Mouse (Mus musculus) liver, embryonic 11.5 days (tissue): ENCODE data around the gene Gm44503. TPM values are rescaled to one million over a fixed set of nuclear protein-coding genes. Genes with fewer than 3 reads are reported as not detected.

Experiments
- ATAC-seq: fragments of 200-750 bp; cut with Nextera tagmentation; replicated peaks from 2 replicates; pipeline ENCODE4 v1.8.0; 2017; ENCODE audit warnings: moderate number of reproducible peaks, mild to moderate bottlenecking, moderate TSS enrichment, moderate library complexity; ENCODE audit not compliant: low FRiP score
- DNase-seq: peaks from one replicate; pipeline ENCODE4 v3.0.0-alpha.2; 2017; ENCODE audit warnings: low spot score
- H3K27ac ChIP-seq: fragments of 300-500 bp; sonication (generic); 2 replicates; pipeline ENCODE4 v1.5.1; 2014; ENCODE audit warnings: mild to moderate bottlenecking, low read depth, low read length, control low read depth
- H3K27me3 ChIP-seq: fragments of 300-500 bp; sonication (generic); replicated peaks from 2 replicates; pipeline ENCODE4 v1.6.1; 2014; ENCODE audit warnings: low read length, mixed read lengths; ENCODE audit not compliant: control insufficient read depth, insufficient read depth
- H3K36me3 ChIP-seq: fragments of 300-500 bp; sonication (generic); 2 replicates; pipeline ENCODE4 v1.6.1; 2014; ENCODE audit warnings: mild to moderate bottlenecking, low read length, moderate library complexity, mixed read lengths; ENCODE audit not compliant: control insufficient read depth, insufficient read depth
- H3K4me1 ChIP-seq: fragments of 300-500 bp; sonication (generic); replicated peaks from 2 replicates; pipeline ENCODE4 v1.6.1; 2014; ENCODE audit warnings: low read length, mixed read lengths; ENCODE audit not compliant: control insufficient read depth, insufficient read depth
- H3K4me2 ChIP-seq: fragments of 300-500 bp; sonication (generic); 2 replicates; pipeline ENCODE4 v1.6.1; 2014; ENCODE audit warnings: mild to moderate bottlenecking, control low read depth, moderate library complexity
- H3K4me3 ChIP-seq: fragments of 300-500 bp; sonication (generic); 2 replicates; pipeline ENCODE4 v1.5.1; 2014; ENCODE audit warnings: low read depth, low read length, control low read depth
- H3K9ac ChIP-seq: fragments of 300-500 bp; sonication (generic); 2 replicates; pipeline ENCODE4 v1.6.1; 2014; ENCODE audit warnings: low read depth, low read length, control low read depth
- H3K9me3 ChIP-seq: fragments of 300-500 bp; sonication (generic); 2 replicates; pipeline ENCODE4 v1.6.1; 2016; ENCODE audit warnings: low read length, inconsistent platforms, mixed read lengths; ENCODE audit not compliant: control insufficient read depth
- WGBS: fragments of 180-500 bp; shearing (Covaris S2); extraction: QIAGEN DNeasy Blood & Tissue Kit; methylation state at CpG from one replicate; pipeline ENCODE4 v1.1.7; 2014; 5-methylcytosine and 5-hydroxymethylcytosine counted together
- polyA plus RNA-seq: library from polyadenylated mRNA; unstranded; fragments of >200 nt; fragmentation: Nextera tagmentation; extraction: Ambion mirVana; gene quantifications from 2 replicates; pipeline ENCODE4 v1.2.1, GENCODE M21; 2014

The Gm44503 gene
- polyA plus RNA-seq, 1 experiment from 2014 or later: not detected

GRCm38 (mm10) chr9:72935309-72935708 is 23.3 kb upstream of the Gm44503 start:
- no peaks in the 10 kb centered on the region for H3K4me1 ChIP-seq
- WGBS: 80% methylated on average over 4 of the region's 4 CpGs

DNA sequence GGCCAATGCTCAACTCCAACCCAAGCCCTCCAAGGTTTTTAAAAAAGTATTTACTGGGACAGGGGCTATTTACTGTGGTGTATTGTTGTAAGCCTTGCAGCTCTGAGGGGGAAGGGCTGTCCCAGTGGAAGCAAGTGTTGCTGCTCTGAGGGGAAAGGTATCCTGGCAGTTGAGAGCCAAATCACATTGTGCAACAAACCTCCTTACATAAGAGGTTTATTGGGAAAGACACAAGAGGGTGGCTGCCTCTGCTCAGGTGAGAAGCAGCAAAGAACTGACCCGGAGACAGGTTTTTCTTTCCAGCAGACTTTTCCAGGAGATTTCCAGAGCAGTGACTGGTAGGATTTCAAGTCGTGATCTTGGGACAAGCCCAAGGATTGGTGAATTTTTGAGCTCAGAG is 22.4 kb upstream of the Gm44503 start:
- no peak overlapping the region for H3K4me2 ChIP-seq
- no peak overlapping the region for H3K9ac ChIP-seq
- no peak for ATAC-seq
- H3K4me1 ChIP-seq: no peaks in the 10 kb centered on the region
- H3K36me3 ChIP-seq: no peaks in the 10 kb centered on the region
- no peaks in the 10 kb centered on the region for H3K9me3 ChIP-seq
- H3K27me3 ChIP-seq: no peaks in the 10 kb centered on the region
- DNase-seq: no peak
- 59% methylated on average over 2 of the region's 2 CpGs for WGBS
- no peak overlapping the region for H3K27ac ChIP-seq
- no peak overlapping the region for H3K4me3 ChIP-seq

More at GRCm38 (mm10) chr9:72935309-72935708, 23.3 kb upstream of the Gm44503 start:
- Histone ChIP-seq H3K9ac (no peak overlapping the region), H3K9me3 (no peaks in the 10 kb centered on the region), H3K27me3 (no peaks in the 10 kb centered on the region), H3K36me3 (no peaks in the 10 kb centered on the region), H3K27ac (no peak overlapping the region), H3K4me2 (no peak overlapping the region), H3K4me3 (no peak overlapping the region)
- no peak for DNase-seq
- no peak for ATAC-seq

GRCm38 (mm10) chr9:72943424-72943823 is 15.2 kb upstream of the Gm44503 start:
- Histone ChIP-seq H3K4me3 (no peak overlapping the region), H3K27me3 (no peaks in the 10 kb centered on the region), H3K27ac (no peak overlapping the region), H3K36me3 (0 out of 2 replicates have a peak, but pooled peaks cover 3% of the 10 kb centered on the region), H3K9ac (no peak overlapping the region), H3K4me1 (no peaks in the 10 kb centered on the region), H3K4me2 (no peak overlapping the region), H3K9me3 (no peaks in the 10 kb centered on the region)
- DNase-seq: no peak
- ATAC-seq: no peak
- 57% methylated on average over 3 of the region's 3 CpGs for WGBS

DNA sequence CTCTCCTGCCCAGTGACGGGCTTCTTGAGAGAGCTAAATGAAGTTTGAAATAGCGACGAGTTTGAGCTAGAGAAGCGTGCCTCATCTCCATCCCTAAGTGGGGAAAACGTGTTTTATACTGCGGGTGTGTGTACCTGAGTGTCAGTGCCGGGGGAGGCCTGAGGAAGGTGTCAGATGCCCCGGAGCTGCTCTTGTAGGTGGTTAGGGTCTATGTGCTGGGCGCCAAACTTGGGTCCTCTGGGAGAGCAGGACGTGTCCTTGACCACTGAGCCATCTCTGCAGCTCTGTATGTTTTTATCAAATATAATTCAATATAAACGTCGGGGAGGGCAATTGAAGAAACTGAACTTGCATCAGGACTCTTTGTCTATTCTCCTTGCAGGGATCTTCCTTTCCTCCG is 14.4 kb upstream of the Gm44503 start:
- Histone ChIP-seq H3K9me3 (no peaks in the 10 kb centered on the region), H3K27me3 (no peaks in the 10 kb centered on the region), H3K4me3 (no peak overlapping the region), H3K4me1 (no peaks in the 10 kb centered on the region), H3K4me2 (no peak overlapping the region), H3K36me3 (0 out of 2 replicates have a peak, but pooled peaks cover 3% of the 10 kb centered on the region), H3K27ac (no peak overlapping the region), H3K9ac (no peak overlapping the region)
- DNase-seq (no peak), ATAC-seq (no peak)
- WGBS: 88% methylated on average over 13 of the region's 13 CpGs

GRCm38 (mm10) chr9:72947010-72947409 is 11.6 kb upstream of the Gm44503 start:
- no peaks in the 10 kb centered on the region for H3K27me3 ChIP-seq
- H3K9ac ChIP-seq: no peak overlapping the region
- H3K4me1 ChIP-seq: no peaks in the 10 kb centered on the region
- H3K27ac ChIP-seq: no peak overlapping the region
- no peak for DNase-seq
- no peak for ATAC-seq
- 77% methylated on average over 1 of the region's 1 CpGs for WGBS
- H3K9me3 ChIP-seq: no peaks in the 10 kb centered on the region
- no peak overlapping the region for H3K4me3 ChIP-seq
- 0 out of 2 replicates have a peak, but pooled peaks cover 3% of the 10 kb centered on the region for H3K36me3 ChIP-seq
- H3K4me2 ChIP-seq: no peak overlapping the region

- H3K9me3 ChIP-seq: no peaks in the 10 kb centered on the region
- H3K9ac ChIP-seq: no peak overlapping the region
- DNase-seq (no peak), ATAC-seq (no peak)
- no peak overlapping the region for H3K27ac ChIP-seq
- no peaks in the 10 kb centered on the region for H3K4me1 ChIP-seq
- WGBS: 73% methylated on average over 7 of the region's 7 CpGs
- no peak overlapping the region for H3K4me3 ChIP-seq
- H3K27me3 ChIP-seq: no peaks in the 10 kb centered on the region
- 0 out of 2 replicates have a peak, but pooled peaks cover 3% of the 10 kb centered on the region for H3K36me3 ChIP-seq
- H3K4me2 ChIP-seq: no peak overlapping the region
These were observed 9.1 kb upstream of the Gm44503 start for GRCm38 (mm10) chr9:72949572-72949971.

GRCm38 (mm10) chr9:72954746-72955145 is 3.9 kb upstream of the Gm44503 start:
- Histone ChIP-seq H3K9me3 (no peaks in the 10 kb centered on the region), H3K9ac (no peak overlapping the region), H3K27ac (no peak overlapping the region), H3K4me3 (no peak overlapping the region), H3K36me3 (no peaks in the 10 kb centered on the region), H3K4me1 (peaks cover 3% of the 10 kb centered on the region), H3K27me3 (no peaks in the 10 kb centered on the region), H3K4me2 (no peak overlapping the region)
- DNase-seq (no peak), ATAC-seq (no peak)
- WGBS: 51% methylated on average over 2 of the region's 2 CpGs

GRCm38 (mm10) chr9:72955546-72955945 is 3.1 kb upstream of the Gm44503 start:
- WGBS: 15% methylated on average over 1 of the region's 1 CpGs
- H3K27me3 ChIP-seq: no peaks in the 10 kb centered on the region

GRCm38 (mm10) chr9:72961346-72961745 is 2.7 kb downstream of the Gm44503 start:
- no peak overlapping the region for H3K4me3 ChIP-seq
- ATAC-seq (no peak), DNase-seq (no peak)
- no peaks in the 10 kb centered on the region for H3K9me3 ChIP-seq
- peaks cover 3% of the 10 kb centered on the region for H3K4me1 ChIP-seq
- H3K36me3 ChIP-seq: no peaks in the 10 kb centered on the region
- no peak overlapping the region for H3K9ac ChIP-seq
- no peak overlapping the region for H3K27ac ChIP-seq
- H3K27me3 ChIP-seq: no peaks in the 10 kb centered on the region
- WGBS: 63% methylated on average over 8 of the region's 8 CpGs
- no peak overlapping the region for H3K4me2 ChIP-seq

More at GRCm38 (mm10) chr9:72955546-72955945, 3.1 kb upstream of the Gm44503 start:
- Histone ChIP-seq H3K4me2 (no peak overlapping the region), H3K36me3 (no peaks in the 10 kb centered on the region), H3K4me3 (no peak overlapping the region), H3K4me1 (peaks cover 3% of the 10 kb centered on the region), H3K9me3 (no peaks in the 10 kb centered on the region), H3K9ac (no peak overlapping the region), H3K27ac (no peak overlapping the region)
- no peak for ATAC-seq
- no peak for DNase-seq
